Mouse (Mus musculus) heart, embryonic 10.5 days (tissue): Measurements from ENCODE around the gene Sqstm1. TPM values are rescaled to one million over a fixed set of nuclear protein-coding genes. Genes with fewer than 3 reads are reported as not detected.

Experiments used
- DNase-seq: peaks from one replicate; pipeline ENCODE4 v3.0.0-alpha.2; 2017; ENCODE audit warnings: low spot score
- H3K27ac ChIP-seq: fragments of 300-500 bp; sonication (generic); 2 replicates; pipeline ENCODE4 v1.5.1; 2016; ENCODE audit warnings: mild to moderate bottlenecking
- H3K27me3 ChIP-seq: fragments of 300-500 bp; sonication (generic); 2 replicates; pipeline ENCODE4 v1.6.1; 2016; ENCODE audit warnings: mild to moderate bottlenecking; ENCODE audit not compliant: poor library complexity, insufficient read depth, severe bottlenecking
- H3K36me3 ChIP-seq: fragments of 300-500 bp; sonication (generic); 2 replicates; pipeline ENCODE4 v1.6.1; 2016; ENCODE audit warnings: mild to moderate bottlenecking, moderate library complexity
- H3K4me1 ChIP-seq: fragments of 300-500 bp; sonication (generic); 2 replicates; pipeline ENCODE4 v1.6.1; 2016; ENCODE audit warnings: mild to moderate bottlenecking
- H3K4me3 ChIP-seq: fragments of 300-500 bp; sonication (generic); 2 replicates; pipeline ENCODE4 v1.5.1; 2016; ENCODE audit warnings: mild to moderate bottlenecking, moderate library complexity
- H3K9me3 ChIP-seq: fragments of 300-500 bp; sonication (generic); 2 replicates; pipeline ENCODE4 v1.6.1; 2016; ENCODE audit warnings: mild to moderate bottlenecking, moderate library complexity
- WGBS: fragments of 180-500 bp; shearing (Covaris S2); methylation state at CpG from one replicate; pipeline ENCODE4 v1.1.7; 2016; 5-methylcytosine and 5-hydroxymethylcytosine counted together
- polyA plus RNA-seq: library from polyadenylated mRNA; unstranded; fragments of >200 nt; fragmentation: Nextera tagmentation; extraction: Ambion mirVana; gene quantifications from 2 replicates; pipeline ENCODE4 v1.2.1, GENCODE M21; 2016

Gene Sqstm1
- polyA plus RNA-seq, 1 experiment from 2014 or later = 193 TPM

DNA sequence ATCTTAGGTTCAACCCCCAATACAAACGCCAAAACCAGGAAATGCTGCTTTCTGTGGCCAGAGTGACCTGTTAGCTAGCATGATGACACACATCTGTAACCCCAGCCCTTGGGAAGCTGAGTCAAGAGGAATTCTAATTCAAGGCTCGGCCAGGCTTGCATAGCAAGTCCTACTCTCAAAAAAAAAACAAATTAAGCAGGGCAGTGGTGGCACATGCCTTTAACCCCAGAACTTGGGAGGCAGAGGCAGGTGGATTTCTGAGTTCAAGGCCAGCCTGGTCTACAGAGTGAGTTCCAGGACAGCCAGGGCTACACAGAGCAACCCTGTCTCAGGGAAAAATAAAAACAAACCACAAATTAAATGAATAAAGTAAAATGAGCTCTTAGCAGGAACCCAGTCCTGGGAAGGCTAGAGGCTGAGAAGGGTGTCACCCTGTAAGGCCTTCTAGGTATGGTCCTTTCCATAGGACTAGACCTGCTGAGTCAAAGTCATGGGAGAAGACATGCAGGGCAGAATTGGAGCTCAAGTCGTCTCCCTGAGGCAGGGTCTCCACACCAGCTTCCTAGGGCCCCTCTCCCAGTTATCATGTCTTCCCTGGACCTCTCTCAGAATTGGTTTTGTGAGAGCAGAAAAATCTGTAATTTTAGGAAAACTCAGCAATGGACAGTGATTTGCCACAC, 1.6 kb upstream of the Sqstm1 start:
- Histone ChIP-seq H3K4me3 (no peak overlapping the region), H3K27me3 (no peaks in the 10 kb centered on the region), H3K4me1 (peaks cover 47% of the 10 kb centered on the region), H3K36me3 (peaks cover 16% of the 10 kb centered on the region), H3K27ac (peak overlapping the region; percentile 48; the same call in 1 of the 2 replicates), H3K9me3 (no peaks in the 10 kb centered on the region)
- WGBS = 75% methylated on average over 3 of the region's 3 CpGs
- DNase-seq = no peak

DNA sequence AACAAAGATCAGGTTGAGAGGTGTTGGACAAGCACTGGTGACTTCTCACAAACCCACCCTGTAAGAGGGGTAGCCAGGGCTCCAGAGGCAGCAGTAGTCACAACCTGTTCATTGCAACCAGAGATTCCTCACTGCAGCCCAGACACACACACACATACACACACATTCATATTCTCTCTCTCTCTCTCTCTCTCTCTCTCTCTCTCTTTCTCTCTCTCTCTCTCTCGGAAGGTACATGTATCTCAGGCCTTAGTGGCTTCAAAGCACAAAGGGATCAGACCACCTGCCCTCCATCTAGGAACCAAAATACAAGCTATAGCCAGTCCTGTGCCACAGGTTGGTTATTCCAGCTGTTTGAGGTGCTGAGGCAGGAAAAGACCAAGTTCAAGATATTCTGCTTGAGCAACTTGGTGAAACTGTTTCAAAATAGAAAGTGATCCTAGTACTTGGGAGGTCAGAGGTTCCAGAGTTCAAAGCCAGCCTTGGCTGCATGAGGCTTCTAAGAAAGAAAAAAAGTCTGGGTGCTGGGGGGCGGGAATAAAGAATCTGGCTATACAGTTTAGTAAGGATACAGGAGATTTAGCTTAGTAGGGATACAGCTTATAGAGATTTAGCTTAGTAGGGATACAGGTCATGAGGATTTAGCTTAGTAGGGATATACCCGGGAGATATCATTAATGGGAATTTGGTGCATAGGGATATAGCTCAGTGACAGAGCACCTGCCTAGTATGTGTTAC, 864 bp upstream of the Sqstm1 start:
- WGBS = 87% methylated on average over 3 of the region's 3 CpGs
- no peak for DNase-seq
- Histone ChIP-seq H3K4me3 (peak overlapping the region; percentile 96), H3K9me3 (no peaks in the 10 kb centered on the region), H3K4me1 (peaks cover 40% of the 10 kb centered on the region), H3K36me3 (peaks cover 23% of the 10 kb centered on the region), H3K27ac (peak overlapping the region; percentile 99), H3K27me3 (no peaks in the 10 kb centered on the region)

DNA sequence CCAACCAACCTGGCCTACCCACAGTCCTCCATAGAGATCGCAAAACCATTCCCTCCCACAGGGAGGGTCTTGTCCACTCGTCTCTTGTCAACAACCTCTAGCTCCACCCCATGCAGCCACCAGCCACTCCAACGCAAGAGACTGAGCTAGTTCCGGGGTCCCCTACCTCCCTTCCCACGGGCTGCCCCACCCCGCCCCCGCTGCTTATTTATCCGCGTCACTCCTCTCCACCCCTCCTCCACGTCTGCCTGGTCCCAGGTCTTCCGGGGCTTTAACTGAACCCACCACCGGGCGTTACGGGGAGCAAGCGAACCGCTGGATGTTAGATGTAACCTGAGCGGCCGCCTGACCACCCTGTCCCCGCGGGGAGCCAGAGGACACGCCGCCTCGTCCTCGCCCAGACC, 524 bp downstream of the Sqstm1 start:
- under 1% methylated on average over 24 of the region's 24 CpGs for WGBS
- peak overlapping the region; percentile 96 for H3K4me3 ChIP-seq
- peaks cover 27% of the 10 kb centered on the region for H3K4me1 ChIP-seq
- peak; percentile 99 for DNase-seq
- peak overlapping the region; percentile 99 for H3K27ac ChIP-seq
- H3K27me3 ChIP-seq = no peaks in the 10 kb centered on the region
- peaks cover 36% of the 10 kb centered on the region for H3K36me3 ChIP-seq
- no peaks in the 10 kb centered on the region for H3K9me3 ChIP-seq

DNA sequence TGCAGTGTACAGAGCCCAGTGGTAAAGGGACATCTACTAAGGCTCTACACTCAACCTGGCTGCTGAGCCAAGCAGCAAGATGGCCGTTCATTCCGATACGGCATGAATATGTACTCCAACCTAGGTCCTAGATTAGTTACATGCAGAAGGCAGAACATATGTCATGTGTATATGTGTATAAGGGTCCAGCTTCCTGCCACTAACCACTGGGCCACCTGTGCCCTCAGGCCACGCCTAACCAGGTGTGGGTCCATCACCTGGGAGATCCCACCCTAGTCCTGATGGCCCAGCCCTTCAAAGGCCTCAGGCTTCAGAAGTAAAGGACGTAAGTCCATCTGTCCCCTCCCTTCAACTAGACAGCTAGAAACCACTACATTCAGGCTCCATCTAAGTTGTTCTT, 2.6 kb downstream of the Sqstm1 start:
- Histone ChIP-seq H3K4me1 (peaks cover 20% of the 10 kb centered on the region), H3K27me3 (no peaks in the 10 kb centered on the region), H3K36me3 (peaks cover 55% of the 10 kb centered on the region), H3K27ac (no peak overlapping the region), H3K9me3 (no peaks in the 10 kb centered on the region), H3K4me3 (no peak overlapping the region)
- no peak for DNase-seq
- WGBS = 90% methylated on average over 5 of the region's 5 CpGs

DNA sequence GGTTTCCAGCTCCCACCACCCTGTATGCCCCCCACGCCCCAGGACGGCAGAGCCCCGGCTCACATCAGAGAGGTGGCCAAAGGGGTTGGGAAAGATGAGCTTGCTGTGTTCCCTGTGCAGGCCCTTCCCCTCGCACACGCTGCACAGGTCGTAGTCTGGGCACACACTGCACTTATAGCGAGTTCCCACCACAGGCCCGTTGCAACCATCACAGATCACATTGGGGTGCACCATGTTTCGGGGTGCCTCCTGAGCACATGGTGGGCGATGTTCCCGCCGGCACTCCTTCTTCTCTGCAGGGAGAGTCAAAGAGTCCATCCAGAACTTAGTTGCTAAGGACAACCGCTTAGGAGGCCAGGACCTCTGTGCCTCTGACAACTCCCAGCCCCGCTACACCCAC, 3.3 kb downstream of the Sqstm1 start:
- Histone ChIP-seq H3K27me3 (no peaks in the 10 kb centered on the region), H3K36me3 (peaks cover 62% of the 10 kb centered on the region), H3K27ac (no peak overlapping the region), H3K4me1 (peaks cover 14% of the 10 kb centered on the region), H3K9me3 (no peaks in the 10 kb centered on the region), H3K4me3 (no peak overlapping the region)
- 94% methylated on average over 14 of the region's 14 CpGs for WGBS
- DNase-seq = no peak

DNA sequence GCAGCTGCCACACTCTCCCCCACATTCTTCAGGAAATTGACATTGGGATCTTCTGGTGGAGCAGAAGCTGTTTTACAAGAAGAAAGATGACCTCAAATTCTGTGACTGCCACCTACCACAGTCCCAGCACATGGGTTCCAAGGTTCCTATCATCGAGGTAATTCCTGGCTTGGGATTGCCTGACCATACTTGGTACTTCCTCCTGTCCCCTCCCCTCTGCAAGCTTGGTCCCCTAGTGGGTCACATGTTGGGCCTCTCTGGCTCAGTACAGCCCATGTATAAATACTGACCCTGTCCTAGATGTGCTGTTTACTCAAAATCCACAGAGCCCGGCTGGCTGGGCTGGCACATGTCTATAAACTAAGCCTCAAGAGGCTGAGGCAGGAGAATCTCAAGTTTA, 4.6 kb downstream of the Sqstm1 start:
- H3K4me3 ChIP-seq = no peak overlapping the region
- H3K36me3 ChIP-seq = peaks cover 75% of the 10 kb centered on the region
- no peaks in the 10 kb centered on the region for H3K27me3 ChIP-seq
- 80% methylated on average over 2 of the region's 2 CpGs for WGBS
- H3K27ac ChIP-seq = no peak overlapping the region
- H3K4me1 ChIP-seq = peaks cover 6% of the 10 kb centered on the region
- no peaks in the 10 kb centered on the region for H3K9me3 ChIP-seq
- DNase-seq = no peak

DNA sequence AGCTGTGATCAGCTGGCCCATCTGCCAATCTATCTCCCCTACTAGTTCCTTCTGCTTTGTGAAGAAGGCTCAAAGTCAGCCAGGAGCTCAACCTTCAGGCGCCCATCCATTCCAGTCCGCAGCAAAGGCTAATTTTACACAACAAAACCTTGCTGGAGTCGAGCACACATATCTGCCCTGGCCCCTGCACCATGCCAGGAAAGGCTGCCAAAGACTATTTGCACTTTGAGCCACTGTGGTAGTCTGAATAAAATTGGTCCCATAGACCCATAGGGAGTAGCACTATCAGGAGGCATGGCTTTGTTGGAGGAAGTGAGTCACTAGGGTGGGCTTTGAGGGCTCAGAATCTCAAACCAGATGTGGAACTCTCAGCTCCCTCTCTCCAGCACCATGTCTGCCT, 5.2 kb downstream of the Sqstm1 start:
- Histone ChIP-seq H3K9me3 (no peaks in the 10 kb centered on the region), H3K27ac (no peak overlapping the region), H3K4me1 (0 out of 2 replicates have a peak, but pooled peaks cover 4% of the 10 kb centered on the region), H3K27me3 (no peaks in the 10 kb centered on the region), H3K36me3 (peaks cover 82% of the 10 kb centered on the region), H3K4me3 (no peak overlapping the region)
- 83% methylated on average over 3 of the region's 3 CpGs for whole genome bisulfite sequencing
- no peak for DNase-seq

DNA sequence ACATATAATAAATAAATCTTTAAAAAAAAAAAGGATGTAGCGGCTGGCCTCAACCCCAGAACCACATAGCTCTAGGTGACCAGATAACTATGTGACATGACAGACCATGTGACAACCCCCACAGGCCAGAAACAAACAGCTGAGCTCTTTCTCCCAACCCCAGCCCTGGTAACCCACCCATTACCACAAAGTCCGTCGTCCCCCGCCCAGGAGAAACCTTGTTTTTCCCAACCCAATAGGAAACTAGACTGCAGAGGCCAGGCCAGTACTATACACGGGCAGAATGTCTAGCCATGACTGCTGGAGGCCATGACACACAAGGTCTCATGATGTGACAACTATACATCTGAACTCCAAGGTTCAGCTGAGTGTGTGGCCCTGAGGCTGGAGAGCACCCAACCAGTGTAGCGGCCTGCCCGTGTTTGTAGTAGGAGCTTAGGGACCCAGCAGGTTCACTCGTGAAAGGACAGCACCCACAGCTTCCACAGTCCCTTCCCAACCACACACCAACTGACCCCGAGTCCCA, 7.3 kb downstream of the Sqstm1 start:
- no peaks in the 10 kb centered on the region for H3K9me3 ChIP-seq
- H3K4me1 ChIP-seq = no peaks in the 10 kb centered on the region
- 93% methylated on average over 9 of the region's 9 CpGs for WGBS
- no peaks in the 10 kb centered on the region for H3K27me3 ChIP-seq
- no peak overlapping the region for H3K27ac ChIP-seq
- DNase-seq = no peak
- H3K36me3 ChIP-seq = peaks cover 95% of the 10 kb centered on the region
- H3K4me3 ChIP-seq = no peak overlapping the region

DNA sequence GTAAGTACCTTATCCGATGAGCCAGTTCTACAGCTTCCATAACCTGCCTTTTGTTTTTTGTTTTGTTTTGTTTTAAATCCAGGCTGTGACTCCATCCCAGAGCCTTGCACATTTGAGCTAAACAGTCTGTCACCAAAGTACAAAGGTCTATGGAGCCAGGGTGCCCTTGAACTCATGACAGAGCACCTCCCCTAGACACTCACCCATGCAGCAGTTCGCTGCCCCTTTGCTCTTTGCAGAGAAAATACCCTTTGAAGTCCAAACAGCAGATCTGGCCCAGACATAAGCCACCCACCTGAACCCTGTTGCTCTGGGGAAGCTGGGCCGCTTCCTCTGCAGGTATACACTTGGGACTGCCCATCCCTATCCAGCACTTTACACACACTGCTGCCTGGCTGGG, 9.0 kb downstream of the Sqstm1 start:
- Histone ChIP-seq H3K9me3 (no peaks in the 10 kb centered on the region), H3K4me1 (no peaks in the 10 kb centered on the region), H3K27ac (no peak overlapping the region), H3K4me3 (no peak overlapping the region), H3K27me3 (no peaks in the 10 kb centered on the region), H3K36me3 (peaks cover 95% of the 10 kb centered on the region)
- 94% methylated on average over 3 of the region's 3 CpGs for WGBS
- no peak for DNase-seq

DNA sequence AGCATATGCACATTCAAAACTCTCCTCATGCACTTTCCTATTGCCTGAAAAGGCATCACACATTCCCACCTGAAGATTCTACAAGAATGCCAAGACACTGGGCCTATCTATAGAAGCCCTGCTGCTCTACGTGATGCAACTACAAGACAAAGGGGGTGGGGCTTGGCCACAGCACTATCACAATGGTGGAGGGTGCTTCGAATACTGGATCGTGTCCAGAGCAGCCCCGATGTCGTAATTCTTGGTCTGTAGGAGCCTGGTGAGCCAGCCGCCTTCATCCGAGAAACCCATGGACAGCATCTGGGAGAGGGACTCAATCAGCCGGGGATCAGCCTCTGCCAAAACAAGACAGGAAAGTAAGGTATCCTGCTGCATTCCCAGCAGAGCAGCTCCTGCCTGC, 10.0 kb downstream of the Sqstm1 start:
- Histone ChIP-seq H3K4me1 (no peaks in the 10 kb centered on the region), H3K27me3 (no peaks in the 10 kb centered on the region), H3K9me3 (no peaks in the 10 kb centered on the region), H3K36me3 (peaks cover 93% of the 10 kb centered on the region), H3K4me3 (no peak overlapping the region), H3K27ac (no peak overlapping the region)
- 87% methylated on average over 8 of the region's 8 CpGs for WGBS
- no peak for DNase-seq

DNA sequence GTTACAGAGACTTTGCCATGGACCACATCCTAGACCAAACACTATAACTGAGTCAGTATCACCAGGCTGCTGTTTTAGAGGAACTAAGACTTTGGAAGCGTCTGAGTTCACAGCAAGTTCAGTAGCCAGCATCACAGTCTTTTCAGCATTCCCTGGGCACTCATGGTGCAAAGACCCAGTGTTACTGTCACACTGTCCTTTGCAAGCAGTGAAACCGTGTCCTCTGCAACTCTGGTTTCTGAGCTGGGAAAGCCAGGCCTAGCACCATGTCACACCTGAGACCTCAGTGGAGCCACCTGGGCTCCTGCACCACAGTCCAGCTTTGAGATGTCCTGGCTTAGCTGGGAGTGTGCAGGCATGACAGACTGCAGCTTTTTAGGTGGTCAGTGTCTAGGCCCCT, 11.7 kb downstream of the Sqstm1 start:
- Histone ChIP-seq H3K4me1 (peaks cover 5% of the 10 kb centered on the region; the same call in 1 of the 2 replicates), H3K27me3 (no peaks in the 10 kb centered on the region), H3K27ac (no peak overlapping the region), H3K9me3 (no peaks in the 10 kb centered on the region), H3K36me3 (peaks cover 77% of the 10 kb centered on the region), H3K4me3 (no peak overlapping the region)
- DNase-seq = no peak
- 87% methylated on average over 2 of the region's 2 CpGs for WGBS

DNA sequence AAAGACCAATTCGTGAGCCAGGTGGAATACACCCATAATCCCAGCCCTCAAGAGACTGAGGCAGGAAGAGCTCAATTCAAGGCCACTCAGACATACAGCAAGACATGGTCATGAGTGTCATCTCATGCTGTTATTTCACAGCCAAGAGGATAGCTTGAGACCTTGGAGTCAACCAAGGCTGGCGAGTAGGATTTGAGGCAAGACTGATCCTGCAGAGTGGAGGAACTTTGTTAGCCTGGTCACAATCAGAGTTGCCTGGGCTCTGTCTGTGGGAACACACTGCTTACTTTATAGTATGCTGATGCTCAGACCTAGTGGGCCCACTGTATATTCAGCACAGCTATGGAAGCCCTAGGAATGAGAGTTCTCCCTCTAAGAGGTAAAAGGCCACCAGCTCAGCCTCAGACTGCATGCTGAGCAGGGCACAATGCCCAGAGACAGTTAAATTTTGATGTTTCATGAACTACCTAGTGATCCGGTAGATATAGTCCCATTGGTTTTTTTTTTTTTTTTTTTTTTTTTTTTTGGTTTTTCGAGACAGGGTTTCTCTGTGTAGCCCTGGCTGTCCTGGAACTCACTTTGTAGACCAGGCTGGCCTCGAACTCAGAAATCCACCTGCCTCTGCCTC, 12.3 kb downstream of the Sqstm1 start:
- Histone ChIP-seq H3K36me3 (peaks cover 74% of the 10 kb centered on the region), H3K9me3 (no peaks in the 10 kb centered on the region), H3K27me3 (no peaks in the 10 kb centered on the region), H3K27ac (no peak overlapping the region), H3K4me1 (peaks cover 5% of the 10 kb centered on the region; the same call in 1 of the 2 replicates), H3K4me3 (no peak overlapping the region)
- DNase-seq = no peak
- 90% methylated on average over 4 of the region's 5 CpGs for WGBS

DNA sequence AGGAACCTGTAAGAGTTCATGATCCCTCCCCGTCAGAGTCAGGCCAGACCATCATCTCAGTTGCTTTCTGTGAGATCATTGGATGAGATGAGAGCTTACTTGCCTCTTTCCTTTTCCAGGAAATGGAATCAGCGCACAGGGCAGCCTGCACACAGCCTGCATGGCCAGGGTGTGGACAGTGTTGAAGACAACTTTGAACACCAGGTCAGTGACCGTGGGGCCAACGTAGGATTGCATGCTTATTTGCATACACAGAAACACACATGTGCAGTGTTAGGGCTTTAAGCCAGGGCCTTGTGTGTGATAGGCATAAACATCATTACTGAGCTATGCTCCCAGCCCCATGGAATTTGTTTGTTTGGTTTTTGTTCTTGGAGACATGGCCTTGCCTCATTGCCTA, 13.1 kb downstream of the Sqstm1 start:
- Histone ChIP-seq H3K9me3 (no peaks in the 10 kb centered on the region), H3K4me1 (peaks cover 5% of the 10 kb centered on the region; the same call in 1 of the 2 replicates), H3K36me3 (peaks cover 66% of the 10 kb centered on the region), H3K27ac (no peak overlapping the region), H3K4me3 (no peak overlapping the region), H3K27me3 (no peaks in the 10 kb centered on the region)
- DNase-seq = no peak
- WGBS = 86% methylated on average over 4 of the region's 4 CpGs
